Mouse (Mus musculus) large intestine, adult 2 months (tissue): ENCODE measurements at regions not wholly inside any gene's neighbourhood (a gene's known extent, or its start where the extent isn't known, plus 50 kb on each side); places are given as distances from the start of the nearest gene placed in this dataset.

Experiments
- DNase-seq: peaks from one replicate; pipeline ENCODE4 v3.0.0-alpha.2; 2012; ENCODE audit warnings: low read depth, low spot score
- WGBS: fragments of 180-500 bp; shearing (Covaris S2); methylation state at CpG from one replicate; pipeline ENCODE4 v1.1.7; 2018; 5-methylcytosine and 5-hydroxymethylcytosine counted together

- 75% methylated on average over 10 of the region's 10 CpGs for WGBS
- DNase-seq = no peak
Measured at GRCm38 (mm10) chr11:64650571-64651282, 214.3 kb upstream of the F930015N05Rik start.

- DNase-seq = no peak
Measured at GRCm38 (mm10) chr11:64652811-64653210, 216.4 kb upstream of the F930015N05Rik start.

- WGBS = 71% methylated on average over 1 of the region's 1 CpGs
- DNase-seq = no peak
Measured at GRCm38 (mm10) chr11:64655162-64655561, 218.7 kb upstream of the F930015N05Rik start.

- 71% methylated on average over 6 of the region's 6 CpGs for WGBS
- DNase-seq = no peak
Measured at GRCm38 (mm10) chr11:64663166-64663565, 226.7 kb upstream of the F930015N05Rik start.

- WGBS = 78% methylated on average over 3 of the region's 3 CpGs
- no peak for DNase-seq
Measured at GRCm38 (mm10) chr11:64667010-64667409, 230.6 kb upstream of the F930015N05Rik start.

- WGBS = 25% methylated on average over 7 of the region's 7 CpGs
- no peak for DNase-seq
Measured at GRCm38 (mm10) chr11:64667521-64667920, 231.1 kb upstream of the F930015N05Rik start.

DNA sequence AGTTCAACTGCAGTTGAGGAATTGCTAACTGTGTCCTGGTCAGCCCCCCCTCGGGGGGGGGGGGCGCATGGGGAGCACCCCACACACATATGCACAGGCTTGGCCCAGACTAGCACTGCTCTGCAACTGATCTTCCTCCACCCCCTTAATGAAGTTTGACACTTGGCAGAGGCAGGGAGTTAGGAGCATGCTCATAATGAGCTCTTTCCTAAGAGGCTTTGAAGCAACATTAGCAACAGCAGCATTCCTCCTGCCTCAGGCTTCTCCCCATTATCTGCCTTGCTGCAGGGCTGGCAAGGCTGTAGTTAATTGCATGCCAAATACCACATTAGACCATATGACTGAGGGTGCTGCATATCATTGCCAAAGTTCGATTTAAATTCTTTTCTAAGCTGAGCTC, 235.4 kb upstream of the F930015N05Rik start:
- 34% methylated on average over 3 of the region's 3 CpGs for WGBS
- DNase-seq = no peak

DNA sequence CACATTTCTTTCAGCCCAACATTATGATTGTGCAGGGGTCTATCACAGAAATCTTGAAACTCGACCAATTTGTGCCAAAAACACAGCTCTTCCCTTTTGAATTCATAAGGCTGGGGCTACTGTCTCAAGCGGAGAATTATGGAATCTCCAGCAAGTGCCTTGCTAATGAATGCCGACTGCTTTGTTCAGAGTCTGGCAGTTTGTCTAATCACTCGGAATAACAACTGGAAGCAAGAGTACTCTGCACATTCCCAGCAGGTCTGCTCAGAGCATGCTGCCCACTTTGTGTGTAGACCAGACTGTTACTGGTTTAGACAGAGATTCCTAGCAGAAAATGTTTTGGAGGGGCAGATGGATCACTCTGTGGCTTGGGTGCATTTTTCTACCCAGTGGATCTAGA, 237.1 kb upstream of the F930015N05Rik start:
- WGBS = 69% methylated on average over 4 of the region's 4 CpGs
- DNase-seq = no peak

DNA sequence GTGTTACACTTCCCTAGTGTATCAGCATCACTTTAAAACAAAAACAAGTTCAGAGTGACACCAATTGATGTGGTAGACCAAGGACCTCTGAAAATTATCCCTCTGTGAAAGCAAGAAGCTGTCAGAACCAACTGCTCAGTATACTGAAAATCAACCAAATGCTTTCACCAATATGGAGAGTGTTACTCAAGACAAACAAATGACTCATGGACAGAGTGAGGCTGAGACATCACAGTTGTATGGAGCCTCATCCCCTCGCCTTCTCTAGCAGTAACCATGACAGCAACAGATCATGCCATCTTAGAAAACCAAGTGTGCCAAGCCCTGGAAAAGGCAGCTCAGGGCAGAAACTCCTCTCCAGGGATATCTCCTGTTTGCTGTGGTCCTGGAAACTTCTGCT, 267.3 kb upstream of the F930015N05Rik start:
- 71% methylated on average over 1 of the region's 1 CpGs for WGBS
- DNase-seq = no peak

DNA sequence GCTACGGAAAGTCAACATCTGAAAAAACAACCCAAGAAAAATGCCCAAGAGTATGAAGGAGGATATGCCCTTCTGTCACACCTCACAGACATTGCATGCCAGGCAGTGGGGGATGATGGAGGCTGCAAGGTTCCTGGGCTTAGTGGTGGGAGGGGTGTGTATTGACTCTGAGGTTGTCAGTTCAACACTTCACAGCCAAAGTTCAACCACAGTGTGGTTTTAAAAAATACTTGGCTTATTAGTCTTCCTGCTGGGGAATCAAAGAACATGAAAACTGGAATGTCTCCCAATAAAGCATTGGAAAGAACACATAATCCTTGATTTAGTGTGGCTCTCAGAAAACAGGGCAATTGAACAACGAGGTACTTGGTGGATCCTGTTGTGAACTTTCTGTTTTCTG, 267.0 kb upstream of the Elac2 start:
- DNase-seq = no peak
- WGBS = 78% methylated on average over 2 of the region's 2 CpGs

DNA sequence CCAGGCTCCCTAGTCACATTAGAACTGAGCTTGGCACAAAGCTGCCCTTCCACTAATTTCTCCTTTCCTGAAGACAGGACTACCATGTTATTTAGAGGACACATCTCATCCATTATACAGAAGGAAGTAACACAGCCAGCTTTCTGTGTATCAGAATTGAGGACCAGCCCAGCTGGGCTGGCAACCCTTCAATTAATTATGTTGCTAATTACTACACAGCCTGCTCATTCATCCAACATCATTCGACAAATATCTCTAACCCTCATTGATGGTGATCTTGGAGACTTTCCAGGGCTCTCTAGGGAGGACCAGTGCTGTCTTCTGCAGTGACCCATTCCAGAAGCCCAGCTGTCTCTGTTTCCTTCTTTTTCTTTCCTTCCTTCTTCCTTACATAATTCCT, 263.7 kb upstream of the Elac2 start:
- no peak for DNase-seq
- 50% methylated on average over 1 of the region's 1 CpGs for WGBS

DNA sequence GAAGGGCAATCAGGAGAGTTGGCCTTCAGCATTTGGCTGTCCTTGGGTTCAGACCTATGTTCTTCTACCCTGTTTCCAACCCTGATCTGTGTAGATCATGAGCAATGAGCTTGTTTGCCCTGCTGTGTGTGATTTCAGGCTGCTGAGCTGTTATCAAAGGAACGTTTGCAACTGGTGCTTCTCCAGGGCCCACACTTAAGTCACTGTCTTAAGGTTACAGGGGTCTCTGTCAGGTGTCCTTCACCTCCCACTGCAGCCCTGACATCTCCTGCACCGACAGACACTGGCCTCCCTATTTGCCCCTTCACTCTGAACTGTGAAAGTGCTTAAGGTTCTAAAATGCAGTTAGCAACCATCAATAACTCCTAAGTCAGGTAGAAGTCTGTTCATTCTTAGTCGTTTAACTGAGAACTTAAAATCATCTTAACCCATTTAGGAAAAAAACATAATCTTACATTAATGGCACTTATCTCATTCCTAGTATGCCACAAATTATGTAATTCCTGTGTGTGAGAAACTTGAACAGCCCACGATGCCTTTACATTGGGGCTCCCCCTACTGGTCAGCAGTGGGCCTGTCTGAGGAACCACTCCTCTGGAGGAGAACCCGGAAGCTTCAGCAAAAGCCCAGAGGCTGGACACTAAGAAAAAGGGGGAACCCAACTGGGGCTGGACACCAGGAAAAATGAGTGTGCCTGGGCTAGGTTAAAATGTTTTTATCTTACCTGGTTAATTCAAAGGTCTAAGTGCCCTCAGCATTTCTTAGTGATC, 260.3 kb upstream of the Elac2 start:
- DNase-seq = no peak
- WGBS = 22% methylated on average over 5 of the region's 5 CpGs

- no peak for DNase-seq
- WGBS = 34% methylated on average over 5 of the region's 5 CpGs
Measured at GRCm38 (mm10) chr11:64726249-64726648, 252.6 kb upstream of the Elac2 start.

- DNase-seq = peak; percentile 43
- WGBS = 30% methylated on average over 5 of the region's 5 CpGs
Measured at GRCm38 (mm10) chr11:64727841-64728421, 250.9 kb upstream of the Elac2 start.

DNA sequence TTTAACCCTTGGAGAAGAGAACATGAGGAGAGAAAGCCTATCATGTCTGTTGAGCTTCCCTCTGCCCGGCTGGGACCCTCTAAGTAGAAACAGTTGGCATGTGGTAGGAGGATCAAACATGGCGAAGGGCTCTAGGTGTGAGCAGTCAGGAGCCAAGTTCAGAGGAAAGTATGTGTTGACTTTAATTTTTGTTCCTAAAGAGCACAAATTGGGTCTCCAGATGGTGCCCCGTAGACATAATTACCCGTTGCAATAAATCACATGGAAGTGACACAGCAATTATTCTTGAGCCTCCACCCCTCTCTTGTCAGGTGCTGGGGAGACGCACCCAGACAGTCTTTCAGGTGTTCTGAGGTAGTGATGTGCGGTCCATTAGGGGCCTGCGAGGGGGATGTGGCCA, 239.9 kb upstream of the Elac2 start:
- DNase-seq = no peak
- WGBS = 51% methylated on average over 7 of the region's 7 CpGs

- no peak for DNase-seq
- WGBS = 70% methylated on average over 4 of the region's 4 CpGs
Measured at GRCm38 (mm10) chr11:64743753-64744152, 235.1 kb upstream of the Elac2 start.

- WGBS = 45% methylated on average over 6 of the region's 6 CpGs
- no peak for DNase-seq
Measured at GRCm38 (mm10) chr11:64746146-64746545, 232.7 kb upstream of the Elac2 start.

GRCm38 (mm10) chr11:64749976-64750375, 228.9 kb upstream of the Elac2 start:
- DNase-seq = no peak
- 17% methylated on average over 9 of the region's 9 CpGs for WGBS

DNA sequence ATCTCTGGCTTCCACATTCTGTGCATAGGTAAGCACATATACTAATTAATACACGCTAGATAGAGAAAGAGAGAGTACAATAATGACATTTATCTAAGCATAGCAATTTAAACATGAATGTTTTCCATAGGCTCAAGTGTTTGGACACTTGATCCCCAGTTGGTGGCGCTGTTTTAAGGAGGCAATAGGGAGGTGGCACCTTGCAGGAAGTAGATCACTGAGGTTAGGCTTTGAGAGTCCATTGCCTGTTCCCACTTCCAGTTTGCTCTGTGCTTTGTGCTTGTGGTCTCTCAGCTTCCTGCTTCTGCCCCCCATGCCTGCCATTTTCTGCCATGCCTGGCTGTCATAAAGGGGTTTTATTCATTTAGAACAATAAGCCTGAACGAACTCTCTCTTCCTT, 226.5 kb upstream of the Elac2 start:
- WGBS = 65% methylated on average over 3 of the region's 3 CpGs
- no peak for DNase-seq

DNA sequence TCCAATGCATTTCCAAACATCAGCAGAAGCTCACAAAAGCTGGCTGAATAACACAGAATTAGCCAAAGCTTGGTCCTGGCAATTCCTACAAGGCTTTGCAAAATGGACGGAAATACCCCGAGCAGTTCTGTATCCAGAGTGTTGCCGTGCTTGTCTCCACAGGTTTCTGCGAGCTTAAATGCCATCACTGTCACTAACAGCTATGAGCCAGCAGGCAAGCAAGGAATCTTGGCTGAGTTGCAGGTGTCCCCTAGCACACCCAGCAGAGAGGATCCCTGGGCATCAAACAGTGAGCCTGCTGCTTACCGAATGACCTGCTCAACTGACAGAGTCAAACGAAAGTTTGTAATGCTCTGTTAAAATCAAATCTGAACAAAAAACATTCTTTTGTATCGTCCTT, 226.0 kb upstream of the Elac2 start:
- 83% methylated on average over 7 of the region's 7 CpGs for WGBS
- DNase-seq = no peak

DNA sequence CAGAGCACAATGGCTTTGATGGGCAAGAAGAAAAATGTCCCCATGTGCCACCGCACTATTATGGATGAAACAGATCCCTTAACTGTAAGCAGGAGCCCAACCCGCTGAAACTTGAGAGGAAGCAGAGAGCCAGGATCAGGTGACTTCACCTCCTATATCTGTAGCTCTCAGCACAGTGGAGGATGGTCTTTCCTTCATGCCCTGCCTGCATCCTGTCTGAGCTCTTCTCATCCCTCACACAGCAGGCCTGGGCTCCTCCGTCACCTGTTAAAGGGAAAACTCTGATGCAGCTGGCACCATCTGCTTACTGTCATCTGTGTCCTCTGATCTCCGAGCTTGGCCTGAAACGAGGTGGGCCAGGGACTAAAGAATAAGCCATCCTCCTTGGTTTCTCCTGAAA, 224.8 kb upstream of the Elac2 start:
- WGBS = 76% methylated on average over 5 of the region's 5 CpGs
- no peak for DNase-seq
